Mouse (Mus musculus): ENCODE measurements around the gene Cdnf.

The Cdnf gene

DNA sequence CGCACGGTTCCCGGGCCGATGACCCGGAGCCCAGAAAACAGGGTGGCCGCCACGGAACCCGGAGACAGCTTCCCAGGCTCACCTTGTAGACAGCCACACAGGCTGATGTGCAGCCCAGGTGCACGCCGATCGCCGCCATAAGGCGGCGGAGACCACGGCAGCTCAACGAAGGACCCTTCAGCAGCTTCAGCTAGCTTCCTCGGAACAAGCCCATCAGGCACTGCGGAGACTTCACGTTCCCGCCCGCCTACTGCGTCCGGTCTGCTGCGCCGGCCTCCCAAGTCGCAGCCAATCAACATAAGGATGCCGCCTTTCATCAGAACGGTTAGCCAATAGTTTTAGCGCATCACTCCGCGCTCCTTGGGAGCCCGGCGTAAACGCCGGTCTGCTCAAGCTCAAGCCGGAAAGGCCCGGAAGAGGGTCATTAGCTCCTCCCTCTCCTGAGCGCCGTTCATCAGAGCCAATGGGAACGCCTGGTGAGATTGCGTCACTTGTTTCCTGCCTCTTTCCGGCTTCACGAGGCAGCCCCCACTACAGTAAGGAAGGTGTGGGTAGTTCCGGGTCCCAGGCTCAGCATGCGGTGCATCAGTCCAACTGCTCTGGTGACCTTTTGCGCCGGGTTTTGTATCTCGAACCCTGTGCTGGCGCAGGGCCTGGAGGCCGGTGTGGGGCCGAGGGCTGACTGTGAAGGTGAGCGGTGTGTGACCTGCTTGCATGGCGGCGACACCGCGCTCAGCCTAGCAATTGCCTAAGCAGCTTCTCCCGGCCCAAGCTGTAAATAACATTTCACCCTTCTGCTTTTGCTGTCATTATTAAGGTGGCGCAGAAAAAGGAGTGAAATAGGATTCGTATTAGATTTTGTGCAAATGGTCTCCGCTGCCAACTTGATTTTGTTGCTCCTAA, at the start of gene Cdnf, which contains the start of the genes Gm45902 and Hspa14:
Cdnf (plus strand) TSS at position 479 of the 903 bp plus-strand sequence.
Gm45902 (minus strand) TSS at position 239 of the 903 bp plus-strand sequence.
Hspa14 (minus strand) TSS at position 263 of the 903 bp plus-strand sequence.
- in situ Hi-C loops (cut with MboI, MseI), result no loop called here

DNA sequence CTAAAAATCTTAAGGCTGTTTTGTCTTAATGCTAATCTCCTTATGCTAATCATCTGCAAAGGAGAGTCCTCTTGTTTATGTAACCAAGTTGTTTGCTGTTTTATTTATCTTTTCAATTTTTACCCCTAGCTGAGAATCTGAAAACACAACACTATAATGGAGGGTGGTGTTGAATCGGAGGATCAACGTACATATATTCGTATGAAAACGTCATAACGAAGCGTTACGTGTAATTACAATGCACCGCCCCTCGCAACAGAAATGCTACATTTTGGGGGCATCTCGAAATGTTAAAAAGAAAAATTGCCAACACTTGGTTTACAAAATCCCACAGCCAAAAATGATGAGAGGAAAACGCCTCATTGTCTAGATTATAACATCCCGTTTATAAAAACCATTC, 38.9 kb upstream of the Cdnf start:
- in situ Hi-C loops (cut with MboI, MseI), result no loop called here

DNA sequence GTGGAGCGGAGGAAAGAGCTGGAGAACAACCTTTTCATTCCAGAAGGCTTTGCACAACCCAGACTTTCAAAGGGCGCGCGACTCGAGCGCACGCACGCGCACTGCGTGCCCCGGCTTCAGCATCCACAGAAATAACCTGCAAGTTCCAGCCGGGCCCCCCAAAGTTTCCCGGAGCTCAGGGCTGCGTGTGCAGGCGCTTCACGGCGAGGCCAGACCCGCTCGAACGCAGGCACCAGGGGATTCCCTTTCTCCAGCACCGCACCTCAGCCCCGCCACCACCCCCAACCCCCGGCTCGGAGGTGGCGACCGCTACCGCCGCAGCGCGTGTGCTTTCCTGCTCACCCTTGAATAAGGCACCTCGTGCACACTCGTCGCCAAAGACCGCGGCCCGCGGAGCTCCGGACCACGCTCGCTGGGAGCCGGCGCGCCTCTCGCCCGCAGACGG, 38.4 kb upstream of the Cdnf start:
- in situ Hi-C loops (cut with MboI, MseI), result no loop called here

DNA sequence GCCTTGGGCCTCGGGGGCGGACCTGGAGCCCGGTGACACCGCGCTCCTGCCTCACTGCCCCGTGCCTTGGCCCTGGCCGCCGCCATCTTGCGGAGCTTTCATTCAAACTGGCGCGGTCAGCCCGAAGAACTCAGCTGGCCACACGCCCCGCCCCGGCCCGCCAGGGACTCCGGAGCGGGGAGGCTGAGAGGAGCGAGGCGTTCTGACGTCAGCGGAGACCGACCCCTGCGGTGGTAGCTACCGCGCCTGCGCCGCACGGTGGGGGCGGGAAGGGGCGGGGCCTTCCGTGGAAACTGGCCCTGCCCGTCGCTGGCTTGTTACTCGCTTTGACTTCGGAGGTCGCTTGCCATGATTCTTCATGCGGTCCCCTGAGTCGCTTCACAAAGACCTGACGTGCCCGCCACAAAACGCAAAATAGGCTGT, 38.0 kb upstream of the Cdnf start, which contains the start of gene Suv39h2:
Suv39h2 (minus strand) TSS at position 171 of the 423 bp plus-strand sequence.
- in situ Hi-C loops (cut with MboI, MseI), result no loop called here

DNA sequence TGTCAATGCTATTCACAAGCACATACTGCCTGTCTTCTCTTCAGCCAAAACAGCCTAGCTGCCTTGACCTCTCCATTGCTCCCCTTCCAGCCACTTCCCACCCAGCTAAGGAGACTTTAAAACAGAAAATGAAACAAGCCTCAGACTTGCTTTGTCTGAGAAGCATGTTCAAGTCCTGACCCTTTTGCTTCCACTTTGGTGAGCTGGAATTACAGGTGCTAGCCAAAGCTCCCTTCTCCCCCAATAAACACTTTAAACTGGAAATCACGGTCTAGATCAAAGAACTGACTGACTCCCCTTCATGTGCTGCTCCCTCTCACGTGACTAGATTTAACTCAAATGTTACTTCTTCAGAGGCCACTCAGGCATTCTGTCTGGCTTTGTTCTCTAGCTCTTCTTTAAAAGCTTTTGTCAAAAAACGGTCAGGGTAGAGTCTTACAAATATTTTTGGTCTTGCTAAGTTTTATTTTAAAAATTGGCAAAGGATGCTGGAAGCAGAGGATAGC, 37.0 kb upstream of the Cdnf start:
- in situ Hi-C loops (cut with MboI, MseI), result no loop called here

DNA sequence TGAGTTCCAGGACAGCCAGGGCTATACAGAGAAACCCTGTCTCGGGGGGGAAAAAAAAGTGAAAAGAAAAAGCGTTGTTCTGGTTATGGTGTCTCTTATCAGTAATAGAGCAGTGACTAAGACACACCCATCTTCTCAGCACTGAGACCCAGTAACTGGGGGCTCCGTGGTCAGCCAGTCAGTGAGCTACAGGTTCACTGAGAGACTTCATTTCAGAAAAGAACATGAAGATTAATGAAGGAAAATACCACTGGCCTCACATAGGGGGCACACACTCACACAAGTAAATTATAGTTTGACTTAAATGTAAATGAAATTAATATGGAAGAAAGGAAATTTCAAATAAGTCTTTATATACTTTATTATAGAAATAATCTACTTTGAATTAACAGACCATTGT, 32.6 kb upstream of the Cdnf start:
- in situ Hi-C loops (cut with MboI, MseI), result no loop called here

DNA sequence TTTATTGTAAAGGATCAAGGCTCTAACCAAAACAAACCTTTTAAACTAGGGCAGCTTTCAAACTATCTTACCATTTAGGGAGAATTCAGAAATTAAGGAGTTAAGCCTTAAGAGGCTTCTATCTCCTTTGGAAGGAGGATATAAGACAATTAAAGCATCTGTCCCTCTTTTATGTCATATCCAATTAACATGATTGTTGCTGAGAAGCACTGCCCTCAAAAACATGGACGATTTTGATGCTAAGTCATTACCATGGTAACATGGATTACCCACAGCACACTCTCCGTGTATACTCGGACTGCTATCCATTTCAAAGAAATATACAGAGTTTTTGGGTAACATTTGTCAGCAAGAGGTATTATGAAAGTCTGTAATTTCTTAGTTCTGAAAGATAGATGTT, 23.0 kb upstream of the Cdnf start:
- in situ Hi-C loops (cut with MboI, MseI), result no loop called here

DNA sequence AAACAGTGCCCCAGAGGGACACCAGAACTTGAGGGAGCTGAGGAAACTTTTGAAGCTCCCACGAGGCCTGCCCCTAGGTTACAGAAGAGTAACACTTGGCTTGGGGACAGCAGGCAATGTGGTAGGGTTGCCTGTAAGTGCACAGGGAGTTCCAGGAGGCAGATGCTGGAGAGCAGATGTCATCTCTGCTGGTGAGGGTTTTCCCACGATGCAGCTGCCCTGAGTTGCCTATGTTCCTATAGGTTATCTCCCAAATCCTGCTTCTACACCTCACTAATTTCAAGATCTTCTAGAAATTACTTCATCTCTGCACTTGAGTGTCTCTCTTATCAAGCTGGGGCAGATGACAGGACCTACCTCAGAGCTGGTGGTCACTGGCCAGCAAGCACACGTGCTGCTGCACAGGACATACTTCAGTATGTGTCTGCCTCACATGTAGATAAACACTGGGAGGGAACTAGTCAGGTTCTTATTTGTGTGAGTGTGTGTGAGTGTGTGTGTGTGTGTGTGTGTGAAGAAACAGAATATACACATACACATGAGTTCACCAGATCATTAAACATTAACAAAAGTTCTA, 18.9 kb upstream of the Cdnf start:
- in situ Hi-C loops (cut with MboI, MseI), result no loop called here

DNA sequence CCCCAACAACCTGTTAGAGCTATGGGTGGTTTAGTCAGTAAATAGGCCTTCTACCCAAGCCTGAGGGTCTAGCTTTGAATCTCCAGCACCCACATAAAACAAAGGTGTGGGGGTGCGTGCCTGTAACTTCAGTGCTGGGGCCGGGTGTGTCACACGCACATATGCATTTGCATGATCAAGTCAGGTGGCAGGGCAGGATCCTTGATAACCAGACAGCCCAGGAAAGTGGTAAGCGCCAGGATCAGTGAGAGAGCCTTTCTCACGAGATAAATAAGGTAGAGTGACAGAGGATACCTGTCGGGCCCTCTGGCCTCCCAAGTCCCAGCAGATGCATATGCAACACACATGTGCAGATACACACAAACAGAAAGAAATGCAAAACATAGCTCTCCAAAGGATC, 13.3 kb upstream of the Cdnf start:
- in situ Hi-C loops (cut with MboI, MseI), result no loop called here

DNA sequence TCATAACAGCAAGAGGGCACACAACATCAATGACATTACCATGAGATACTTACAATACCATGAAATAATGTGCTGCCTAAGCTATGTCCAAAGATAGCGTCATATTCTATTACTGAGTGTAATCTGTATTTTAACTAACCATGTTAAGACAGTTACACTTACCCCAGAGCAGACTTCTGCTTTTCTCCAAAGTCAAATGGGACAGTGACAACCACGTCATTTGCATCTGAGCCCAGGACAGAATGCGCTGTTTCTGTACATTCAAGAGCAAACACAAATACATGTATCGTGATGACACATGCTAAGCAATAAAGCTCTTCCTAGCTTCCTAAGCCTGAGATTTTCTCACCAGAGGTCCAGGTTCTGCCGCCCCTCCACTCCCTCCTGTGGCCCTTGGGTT, 11.9 kb upstream of the Cdnf start:
- in situ Hi-C loops (cut with MboI, MseI), result no loop called here

DNA sequence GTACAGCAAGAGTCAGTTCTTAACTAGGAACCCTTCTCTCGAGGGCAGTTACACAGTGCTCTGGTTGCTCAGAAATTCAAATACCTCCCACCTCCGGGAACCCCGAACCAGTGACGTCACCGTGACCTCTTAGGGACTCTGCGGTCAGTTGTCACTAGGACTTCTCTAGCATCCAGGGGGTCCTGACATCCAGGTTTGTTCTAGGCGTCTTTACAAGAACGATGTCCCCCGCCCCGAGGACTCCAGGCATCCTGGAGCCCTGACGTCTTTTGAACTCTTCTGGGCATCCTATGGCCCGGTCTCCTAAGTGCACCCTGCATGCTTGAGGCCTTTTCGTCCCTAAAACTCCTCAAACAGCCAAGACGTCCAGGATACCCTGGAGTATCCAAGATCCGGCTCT, 754 bp upstream of the Cdnf start:
- in situ Hi-C loops (cut with MboI, MseI), result no loop called here

DNA sequence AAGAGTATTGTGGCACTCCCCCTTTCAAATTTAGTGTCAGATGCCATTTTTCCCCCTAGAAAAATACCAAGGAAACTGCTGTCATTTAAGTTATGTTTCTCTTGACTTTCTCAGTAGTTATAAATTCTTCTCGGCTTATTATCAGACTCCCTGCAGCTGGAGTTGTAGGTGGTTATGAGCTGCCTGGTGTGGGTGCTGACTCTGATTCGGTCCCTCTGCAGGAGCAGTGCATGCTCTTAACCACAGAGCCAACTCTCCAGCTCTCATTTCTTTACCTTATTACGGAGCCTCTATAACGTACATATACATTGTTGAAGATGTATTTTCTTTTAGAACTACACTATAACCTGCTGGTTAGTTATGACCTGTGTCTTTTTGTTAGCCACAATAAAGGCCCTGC, 9.7 kb downstream of the Cdnf start:
- in situ Hi-C loops (cut with MboI, MseI), result no loop called here

DNA sequence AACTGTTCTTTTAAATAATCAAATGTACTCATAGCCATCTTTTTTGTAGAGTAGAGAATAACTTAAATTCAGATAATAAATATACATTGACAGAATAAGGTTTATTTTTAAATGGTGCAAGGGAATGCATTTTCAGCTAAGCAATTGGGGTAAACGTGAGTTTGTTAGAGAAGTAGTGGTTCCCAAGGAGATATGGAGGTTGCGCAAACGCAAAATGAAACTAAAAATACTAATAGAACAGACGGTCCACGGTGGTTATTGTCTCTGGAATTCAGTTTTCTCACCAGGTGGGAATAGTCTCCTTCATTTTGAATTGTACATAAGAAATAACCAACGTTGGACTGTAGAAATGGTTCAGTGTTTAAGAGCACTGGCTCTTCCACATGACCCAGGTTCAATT, 13.5 kb downstream of the Cdnf start:
- in situ Hi-C loops (cut with MboI, MseI), result loop anchor here (5.0 kb wide), 1 partner anchor 266 kb away; no protein-coding TSS in a partner anchor

DNA sequence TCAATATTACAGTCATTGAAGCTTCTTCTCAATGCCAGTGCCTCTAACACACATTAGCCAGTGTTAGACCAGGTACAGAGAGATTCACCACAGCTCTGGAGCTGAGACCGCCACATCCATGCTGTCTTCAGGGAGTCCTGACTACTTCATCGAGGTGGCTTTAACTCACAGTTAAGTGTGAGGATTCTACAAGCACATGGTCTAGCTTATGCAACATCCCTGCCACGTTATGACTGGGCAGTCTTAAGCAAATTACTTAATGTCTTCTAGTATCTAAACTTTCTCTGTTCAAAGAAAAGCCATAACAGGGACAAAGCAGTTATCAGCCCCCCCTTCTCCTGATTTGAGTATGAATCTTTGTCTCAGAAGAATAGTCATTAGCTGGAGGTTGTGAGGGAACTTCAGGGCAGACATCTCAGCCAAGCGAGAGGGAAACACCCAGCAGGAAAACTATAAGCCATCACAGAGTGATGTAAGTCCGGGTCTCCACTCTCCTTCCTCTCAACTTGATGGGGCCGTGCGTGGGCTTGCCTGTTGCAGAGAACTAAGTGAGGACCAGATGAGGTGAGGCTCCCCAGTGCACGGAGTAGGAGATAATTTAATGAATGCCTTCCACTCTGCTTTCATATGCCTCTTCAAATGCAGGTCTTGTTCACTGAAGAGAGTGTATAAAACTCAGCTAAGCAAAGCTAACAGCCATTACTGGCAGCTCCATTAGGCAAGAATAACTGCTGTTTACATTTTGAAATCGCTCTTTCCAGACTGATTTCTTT, 28.7 kb downstream of the Cdnf start:
- in situ Hi-C loops (cut with MboI, MseI), result no loop called here

DNA sequence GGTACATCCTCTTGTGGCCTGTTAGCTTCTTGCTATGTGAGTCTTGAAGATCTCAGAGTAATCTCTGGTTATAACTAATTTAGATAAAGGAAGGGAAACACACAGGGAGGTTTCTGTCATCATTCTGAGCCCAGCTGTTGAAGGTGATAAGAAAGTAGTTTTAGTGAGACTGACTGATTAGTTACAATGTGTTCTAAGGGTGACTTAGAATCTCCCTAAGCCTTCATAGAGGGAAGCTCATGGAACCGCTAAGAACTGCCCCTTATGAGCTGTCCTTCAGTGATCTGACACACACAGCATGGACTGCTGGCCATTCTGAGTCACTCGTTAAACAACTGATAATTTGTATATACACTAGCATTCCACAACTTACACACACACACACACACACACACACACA, 33.2 kb downstream of the Cdnf start:
- in situ Hi-C loops (cut with MboI, MseI), result loop anchor here (5.0 kb wide), 1 partner anchor 216 kb away; no protein-coding TSS in a partner anchor

DNA sequence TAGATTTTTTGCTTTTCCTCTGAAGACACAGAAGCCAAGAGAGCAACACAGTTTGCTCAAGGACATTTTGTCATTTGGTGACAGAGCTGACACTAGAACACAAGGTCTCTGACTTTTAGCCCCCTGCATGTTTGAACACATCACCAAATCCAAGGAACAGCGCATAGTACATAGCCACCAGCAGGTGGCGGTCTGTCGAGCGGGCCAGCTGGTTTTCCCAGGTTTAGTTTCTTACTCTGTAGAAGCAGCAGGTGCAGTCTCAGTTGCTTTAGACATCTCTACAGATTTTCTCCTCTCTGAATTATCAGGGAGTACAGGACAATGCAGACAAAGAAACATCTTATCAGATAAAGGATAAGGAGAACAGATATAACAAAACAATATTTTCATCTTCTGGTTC, 33.8 kb downstream of the Cdnf start:
- in situ Hi-C loops (cut with MboI, MseI), result loop anchor here (5.0 kb wide), 1 partner anchor 216 kb away; no protein-coding TSS in a partner anchor

DNA sequence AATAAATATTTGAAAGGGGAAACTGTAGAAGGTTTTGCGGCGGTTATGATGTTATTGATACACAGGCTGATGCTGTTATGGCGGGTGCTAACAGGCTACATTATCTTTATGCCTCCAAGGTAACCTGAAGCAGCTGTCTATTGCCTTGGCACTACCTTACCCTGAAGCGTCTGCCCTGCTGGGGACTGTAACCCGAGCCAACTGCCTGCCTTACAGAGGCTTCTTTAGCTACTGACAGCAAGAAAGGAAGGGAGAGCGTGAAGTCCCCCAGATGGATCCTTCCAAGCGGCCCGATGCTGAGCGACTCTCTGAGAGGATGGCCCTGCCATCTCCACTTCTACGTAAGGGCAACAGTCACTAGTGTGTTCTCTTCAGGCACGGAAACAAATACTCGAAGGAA, 57.4 kb downstream of the Cdnf start, which contains the start of gene Fam107b:
Fam107b (plus strand) TSS at position 303 of the 400 bp plus-strand sequence.
- in situ Hi-C loops (cut with MboI, MseI), result no loop called here

DNA sequence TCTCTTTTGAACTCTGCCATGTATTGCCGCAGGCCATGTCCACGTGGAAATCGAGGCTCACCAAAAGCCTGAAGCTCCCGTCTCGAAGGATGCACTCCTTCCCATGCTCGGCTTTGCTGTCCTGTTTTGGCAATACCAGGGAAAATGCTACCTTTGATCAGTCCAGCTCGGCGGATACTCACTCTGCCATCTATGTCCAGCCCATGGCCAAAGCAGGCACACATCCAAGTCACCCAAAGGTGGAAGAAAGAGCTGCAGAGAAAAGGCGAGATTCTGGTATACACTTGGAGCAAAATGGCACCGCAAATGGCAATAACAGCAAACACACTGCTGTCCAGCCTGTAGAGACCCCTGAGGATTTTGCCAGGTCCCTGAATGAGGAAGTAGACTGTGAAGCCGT, 57.8 kb downstream of the Cdnf start:
- in situ Hi-C loops (cut with MboI, MseI), result no loop called here

DNA sequence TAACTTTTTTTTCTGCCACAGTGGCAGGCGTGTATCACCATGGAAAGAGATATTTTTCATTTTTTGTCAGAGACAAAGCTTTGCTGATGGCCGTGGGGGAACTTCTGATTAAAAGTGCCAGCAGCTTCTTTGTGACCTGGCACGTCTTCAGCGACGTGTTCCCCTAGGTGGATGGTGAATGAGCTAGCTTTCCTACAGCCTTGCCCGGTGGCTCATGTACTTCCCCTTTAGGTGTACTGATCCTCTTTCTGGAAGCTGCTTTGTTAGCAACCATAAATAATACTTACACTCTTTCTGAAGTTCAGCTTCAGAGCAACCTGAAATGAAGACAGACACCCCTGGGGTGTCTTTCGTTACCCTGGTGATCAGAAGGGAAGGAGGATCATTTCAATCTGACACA, 61.1 kb downstream of the Cdnf start:
- in situ Hi-C loops (cut with MboI, MseI), result no loop called here

DNA sequence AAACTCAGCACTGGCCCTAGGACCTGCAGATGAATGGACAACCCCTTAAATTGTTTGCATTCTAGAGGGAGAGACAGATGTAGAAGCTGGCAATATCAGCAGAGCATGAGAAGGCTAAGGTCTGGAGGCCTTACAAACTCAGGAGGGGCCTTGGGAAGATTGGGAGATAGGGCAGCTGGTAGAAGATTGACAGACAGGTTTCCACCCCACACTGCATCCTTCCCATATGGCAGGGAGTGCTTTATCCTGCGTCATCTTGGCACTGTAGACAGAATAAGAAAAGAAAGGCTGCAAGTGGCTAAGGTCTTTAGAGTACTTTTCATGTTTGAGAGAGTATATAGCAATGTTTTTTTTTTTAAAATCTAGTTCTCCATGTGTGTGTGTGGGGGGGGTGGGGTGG, 62.3 kb downstream of the Cdnf start:
- in situ Hi-C loops (cut with MboI, MseI), result no loop called here

All from T-helper 2 cell (primary cell).